In the genomic region with DNA sequence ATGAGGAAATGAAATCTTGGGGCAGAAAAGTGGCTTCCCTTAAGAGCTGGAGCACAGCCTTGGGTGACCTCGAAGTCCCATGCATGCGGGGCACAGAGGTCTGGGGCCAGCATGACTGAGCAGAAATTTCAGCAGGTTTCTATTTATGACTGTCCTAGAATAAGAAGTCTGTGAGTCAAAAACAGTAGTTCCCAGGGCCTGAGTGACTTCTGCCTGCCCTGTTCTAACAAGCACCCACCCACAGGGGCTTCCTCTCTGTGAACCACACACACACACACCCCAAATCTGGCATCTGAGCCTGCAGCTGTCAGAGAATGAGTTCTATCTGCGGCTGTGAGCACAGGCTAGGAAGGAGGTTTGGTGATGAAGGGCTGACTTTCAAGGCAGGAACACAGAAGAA, we compare ENCODE assay signal across 17 mouse cellular contexts.
A peak's percentile ranks its signal among the peaks of the same experiment; 100 is the strongest.
DNase-seq lines count a peak whose midpoint lies in the region; ATAC-seq lines count a peak whose summit lies in the region.
"Had no signal": no experiment of that assay in that cellular context is flagged by ENCODE, and none has a peak within 500 bp of the region (broad histone marks: within the 10 kb centered on the region; RNA-seq: fewer than 3 reads in every experiment).

No protein-coding gene starts in this region.

- no peak overlapping the region for H3K4me3 ChIP-seq in liver, embryonic 11.5 days (ENCODE audit: low read depth, low read length)
- H3K4me3 ChIP-seq in neural tube, embryonic 15.5 days (replicated peaks) = no peak overlapping the region
- H3K4me3 ChIP-seq: hindbrain, embryonic 13.5 days; intestine, embryonic 15.5 days; left cerebral cortex, adult 2 months; limb, embryonic 12.5 days had no signal

- H3K9me3 ChIP-seq in liver, embryonic 11.5 days (ENCODE audit: control insufficient read depth, low read length) = no peaks in the 10 kb centered on the region
- no peaks in the 10 kb centered on the region for H3K9me3 ChIP-seq in neural tube, embryonic 15.5 days (replicated peaks)
- H3K9me3 ChIP-seq: hindbrain, embryonic 13.5 days; intestine, embryonic 15.5 days; limb, embryonic 12.5 days had no signal

- H3K27ac ChIP-seq in liver, embryonic 11.5 days (ENCODE audit: low read depth, low read length) = no peak overlapping the region
- H3K27ac ChIP-seq in neural tube, embryonic 15.5 days (replicated peaks) = no peak overlapping the region
- H3K27ac ChIP-seq: hindbrain, embryonic 13.5 days; intestine, embryonic 15.5 days; left cerebral cortex, adult 2 months; limb, embryonic 12.5 days; macrophage had no signal

- whole genome bisulfite sequencing in liver, embryonic 11.5 days = 43% methylated on average over 3 of the region's 3 CpGs
- 90% methylated on average over 3 of the region's 3 CpGs for WGBS in neural tube, embryonic 15.5 days

- H3K9ac ChIP-seq in liver, embryonic 11.5 days (ENCODE audit: low read depth, low read length) = no peak overlapping the region
- H3K9ac ChIP-seq in neural tube, embryonic 15.5 days (replicated peaks) = no peak overlapping the region
- H3K9ac ChIP-seq: hindbrain, embryonic 13.5 days; intestine, embryonic 15.5 days; limb, embryonic 12.5 days; lung, embryonic 14.5 days had no signal

- no peaks in the 10 kb centered on the region for H3K27me3 ChIP-seq in liver, embryonic 11.5 days (replicated peaks; ENCODE audit: control insufficient read depth, insufficient read depth, low read length)
- no peaks in the 10 kb centered on the region for H3K27me3 ChIP-seq in splenic B cell, adult 2 months (ENCODE audit: control insufficient read depth, insufficient read depth, low read length, poor library complexity, severe bottlenecking)
- no peaks in the 10 kb centered on the region for H3K27me3 ChIP-seq in neural tube, embryonic 15.5 days (replicated peaks)
- H3K27me3 ChIP-seq: hindbrain, embryonic 13.5 days; intestine, embryonic 15.5 days; limb, embryonic 12.5 days had no signal

- no peak overlapping the region for H3K4me2 ChIP-seq in liver, embryonic 11.5 days
- H3K4me2 ChIP-seq in neural tube, embryonic 15.5 days = no peak overlapping the region
- H3K4me2 ChIP-seq: hindbrain, embryonic 13.5 days; intestine, embryonic 15.5 days; limb, embryonic 12.5 days; lung, embryonic 14.5 days had no signal

- H3K36me3 ChIP-seq in liver, embryonic 11.5 days (ENCODE audit: control insufficient read depth, insufficient read depth, low read length) = no peaks in the 10 kb centered on the region
- H3K36me3 ChIP-seq in splenic B cell, adult 2 months (ENCODE audit: control insufficient read depth, insufficient read depth, low read length, poor library complexity, severe bottlenecking) = no peaks in the 10 kb centered on the region
- H3K36me3 ChIP-seq in neural tube, embryonic 15.5 days = no peaks in the 10 kb centered on the region
- H3K36me3 ChIP-seq: hindbrain, embryonic 13.5 days; intestine, embryonic 15.5 days; limb, embryonic 12.5 days had no signal

- ATAC-seq in liver, embryonic 11.5 days (replicated peaks; ENCODE audit: low FRiP score) = peak; percentile 39; the same call in 1 of the 2 replicates
- no peak for ATAC-seq in neural tube, embryonic 15.5 days (ENCODE audit: low FRiP score)
- ATAC-seq in inflammation-experienced regulatory T-cells, adult 6 months = no peak
- ATAC-seq: intestine, embryonic 15.5 days had no signal

- H3K4me1 ChIP-seq in liver, embryonic 11.5 days (replicated peaks; ENCODE audit: control insufficient read depth, insufficient read depth, low read length) = no peaks in the 10 kb centered on the region
- peaks cover 3% of the 10 kb centered on the region; the same call in 1 of the 2 replicates for H3K4me1 ChIP-seq in neural tube, embryonic 15.5 days
- H3K4me1 ChIP-seq: intestine, embryonic 15.5 days had no signal

- DNase-seq in 3T3-L1 (ENCODE audit: low read depth, low spot score) = peak; percentile 8
- peak; percentile 66 for DNase-seq in A20 (ENCODE audit: low read depth, low spot score)
- DNase-seq in liver, embryonic 11.5 days (ENCODE audit: low spot score) = no peak
- peak; percentile 6 for DNase-seq in splenic B cell, adult 2 months (ENCODE audit: low read depth, low spot score)
- no peak for DNase-seq in layer of hippocampus, adult 18-20 months (ENCODE audit: low spot score in 2 of 2)
- no peak for DNase-seq in adrenal gland, adult 18-20 months (ENCODE audit: low spot score in 2 of 2)
- DNase-seq: adrenal gland, postnatal 25 days; cerebellum, adult 9-10 months; gastrocnemius, postnatal 14 days; lung, embryonic 14.5 days had no signal

Comparison
In these comparisons a context has a peak if more than half of its experiments do, and no peak if none do; other contexts are left out.
1. DNase-seq: peak in 3T3-L1 (single experiment), A20 (single experiment) and splenic B cell, adult 2 months (single experiment); none in liver, embryonic 11.5 days (single experiment), layer of hippocampus, adult 18-20 months (0 of 2) and adrenal gland, adult 18-20 months (0 of 2).